Mouse (Mus musculus): Measurements from ENCODE around the gene Aspg.

DNA sequence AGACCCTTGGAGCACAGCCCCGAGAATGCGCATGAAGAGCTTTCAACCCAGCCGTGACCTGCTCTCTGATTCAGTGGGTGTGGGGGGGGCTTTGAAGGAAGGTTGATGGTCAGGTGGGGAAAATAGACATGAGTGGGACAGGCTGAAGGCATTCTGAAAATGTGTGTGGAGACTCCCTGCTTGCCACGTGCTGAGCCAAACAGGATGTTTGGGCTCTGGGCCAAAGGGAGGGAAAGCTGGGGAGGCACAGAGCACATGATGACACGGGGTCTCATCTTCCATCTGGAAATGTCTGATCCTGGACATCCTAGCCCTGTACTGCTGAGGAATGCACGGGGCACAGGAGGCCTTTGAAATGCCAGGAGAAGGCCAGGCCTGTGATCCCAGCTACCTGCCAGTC lies 19.8 kb upstream of the Aspg start:
- TF ChIP-seq CTCF (IDR thresholded peaks at IDR 0.05; ENCODE audit: low read depth, low read length) (no peak), POLR2A (IDR thresholded peaks at IDR 0.05; ENCODE audit: extremely low read depth, insufficient read depth, low read length) (no peak)

Data from liver, adult 2 months (tissue).